Mouse (Mus musculus) CH12F3 (cell line): ENCODE measurements around the gene Grn.

Experiments used
- in situ Hi-C: fragments of 300-500 bp; cut with MboI; formaldehyde crosslinking; loops from 2 replicates; pipeline ENCODE4 v1.14.3; 2020; ENCODE audit warnings: low sequenced_read_pairs

The Grn gene

GRCm38 (mm10) chr11:102400513-102401084 is 29.5 kb upstream of the Grn start:
- in situ Hi-C loops: no loop called here

GRCm38 (mm10) chr11:102401898-102402500 is 28.1 kb upstream of the Grn start:
- in situ Hi-C loops: no loop called here

GRCm38 (mm10) chr11:102403657-102404056 is 26.5 kb upstream of the Grn start:
- in situ Hi-C loops: no loop called here

GRCm38 (mm10) chr11:102404161-102405010 is 25.7 kb upstream of the Grn start:
- in situ Hi-C loops: loop anchor here (5.0 kb wide), 1 partner anchor 82 kb away; no protein-coding TSS in a partner anchor

GRCm38 (mm10) chr11:102405544-102406285 is 24.4 kb upstream of the Grn start:
- in situ Hi-C loops: loop anchor here (5.0 kb wide), 1 partner anchor 83 kb away; no protein-coding TSS in a partner anchor

- in situ Hi-C loops: loop anchor here (5.0 kb wide), 1 partner anchor 84 kb away; no protein-coding TSS in a partner anchor
Observed at GRCm38 (mm10) chr11:102406401-102406800, 23.7 kb upstream of the Grn start.

GRCm38 (mm10) chr11:102406900-102407833 is 22.9 kb upstream of the Grn start:
- in situ Hi-C loops: loop anchor here (5.0 kb wide), 1 partner anchor 85 kb away; no protein-coding TSS in a partner anchor

GRCm38 (mm10) chr11:102407834-102408215 is 22.3 kb upstream of the Grn start, which contains the start of gene Slc25a39:
Gene Slc25a39 (minus strand): TSS chr11:102407946.
- in situ Hi-C loops: loop anchor here (5.0 kb wide), 1 partner anchor 86 kb away; no protein-coding TSS in a partner anchor

- in situ Hi-C loops: loop anchor here (5.0 kb wide), 1 partner anchor 86 kb away; no protein-coding TSS in a partner anchor
Observed at GRCm38 (mm10) chr11:102408344-102408876, 21.7 kb upstream of the Grn start.

GRCm38 (mm10) chr11:102408888-102409794 is 21.0 kb upstream of the Grn start:
- in situ Hi-C loops: loop anchor here (5.0 kb wide), 1 partner anchor 87 kb away; no protein-coding TSS in a partner anchor

GRCm38 (mm10) chr11:102409795-102410330 is 20.3 kb upstream of the Grn start:
- in situ Hi-C loops: loop anchor here (5.0 kb wide), 2 partner anchors 88 to 108 kb away; no protein-coding TSS in a partner anchor

GRCm38 (mm10) chr11:102410345-102410744 is 19.8 kb upstream of the Grn start:
- in situ Hi-C loops: loop anchor here (5.0 kb wide), 1 partner anchor 108 kb away; no protein-coding TSS in a partner anchor

GRCm38 (mm10) chr11:102411061-102411460 is 19.1 kb upstream of the Grn start:
- in situ Hi-C loops: loop anchor here (5.0 kb wide), 1 partner anchor 109 kb away; no protein-coding TSS in a partner anchor

- in situ Hi-C loops: loop anchor here (5.0 kb wide), 1 partner anchor 109 kb away; no protein-coding TSS in a partner anchor
Observed at GRCm38 (mm10) chr11:102411704-102412103, 18.4 kb upstream of the Grn start.

- in situ Hi-C loops: loop anchor here (5.0 kb wide), 1 partner anchor 111 kb away; no protein-coding TSS in a partner anchor
Observed at GRCm38 (mm10) chr11:102413059-102413458, 17.1 kb upstream of the Grn start.

GRCm38 (mm10) chr11:102415034-102415802 is 14.9 kb upstream of the Grn start:
- in situ Hi-C loops: no loop called here

- in situ Hi-C loops: no loop called here
Observed at GRCm38 (mm10) chr11:102417160-102417559, 13.0 kb upstream of the Grn start.
